Mouse (Mus musculus) heart, adult 2 months (tissue): ENCODE results near the gene Ntf3.

Experiments
- CTCF ChIP-seq: fragments of 200-600 bp; IDR thresholded peaks from 2 replicates; pipeline ENCODE4 v1.8.1; 2022; ENCODE audit warnings: antibody characterized with exemption, mild to moderate bottlenecking, moderate library complexity
- EP300 ChIP-seq: fragments of 200-500 bp; IDR thresholded peaks from 2 replicates; pipeline ENCODE4 v1.6.1; 2011; ENCODE audit warnings: low read depth, low read length, control low read depth; ENCODE audit not compliant: insufficient read depth
- POLR2A ChIP-seq: fragments of 200-500 bp; IDR thresholded peaks from 2 replicates; pipeline ENCODE4 v1.6.1; 2011; ENCODE audit warnings: mild to moderate bottlenecking, low read depth, low read length, control low read depth; ENCODE audit not compliant: insufficient read depth

- TF ChIP-seq CTCF (no peak), POLR2A (no peak), EP300 (no peak)
Observed at GRCm38 (mm10) chr6:126128238-126128637, 38.5 kb downstream of the Ntf3 start.
